Mouse (Mus musculus): ENCODE data around the gene Hist1h2an. TPM values are rescaled to one million over a fixed set of nuclear protein-coding genes. Genes with fewer than 3 reads are reported as not detected.
"Not testable (repeated sequence)": the region's sequence is repeated elsewhere in the genome, so short reads cannot be mapped to it uniquely, and the experiment has no call there.

Gene Hist1h2an
- total and polyA plus RNA-seq, 3 experiments: 8.6 to 1,740 (median 1,204) TPM

- no peaks in the 10 kb centered on the region for H3K27me3 ChIP-seq (ENCODE audit: control insufficient read depth in 1 of 2, insufficient read depth in 2 of 2, low read length in 2 of 2)
- peaks cover 0 to 2% of the 10 kb centered on the region in 2 experiments; a peak in 2 of 4 replicates for H3K36me3 ChIP-seq (ENCODE audit: control insufficient read depth in 1 of 2, insufficient read depth in 2 of 2, low read length in 2 of 2)
- H3K27ac ChIP-seq (ENCODE audit: control insufficient read depth, low read depth, low read length): peak overlapping the region; percentile 45
- DNase-seq (ENCODE audit: low read depth, low spot score): peak; percentile 43
- peak overlapping the region in 1 of 2 experiments; percentile 21; a peak in 2 of 4 replicates for H3K4me3 ChIP-seq (ENCODE audit: control insufficient read depth in 1 of 2, insufficient read depth in 1 of 2, low read depth in 2 of 2, low read length in 2 of 2)
- H3K4me1 ChIP-seq (ENCODE audit: control insufficient read depth in 1 of 2, insufficient read depth in 2 of 2, low read length in 2 of 2): peaks cover 0 to 5% of the 10 kb centered on the region in 2 experiments; a peak in 2 of 4 replicates
- no peaks in the 10 kb centered on the region for H3K79me2 ChIP-seq (ENCODE audit: control insufficient read depth, insufficient read depth, low read length, poor library complexity)
- no peak for TF ChIP-seq MAX (IDR thresholded peaks at IDR 0.05; ENCODE audit: low read length)
- no peak for TF ChIP-seq GATA1 (IDR thresholded peaks at IDR 0.05; ENCODE audit: low read depth, low read length)
- TF ChIP-seq CHD2 (IDR thresholded peaks at IDR 0.05; ENCODE audit: low read length): no peak
- no peak for TF ChIP-seq ETS1 (IDR thresholded peaks at IDR 0.05; ENCODE audit: low read depth, low read length)
- TF ChIP-seq HCFC1 (IDR thresholded peaks at IDR 0.05; ENCODE audit: low read depth, low read length): no peak
- TF ChIP-seq RCOR1 (IDR thresholded peaks at IDR 0.05; ENCODE audit: low read depth, low read length): no peak
- TF ChIP-seq CHD1 (IDR thresholded peaks at IDR 0.05; ENCODE audit: low read depth, low read length): no peak
- TF ChIP-seq GABPA (IDR thresholded peaks at IDR 0.05; ENCODE audit: low read depth, low read length): no peak
- no peak for TF ChIP-seq USF1 (IDR thresholded peaks at IDR 0.05; ENCODE audit: low read depth, low read length)
- TF ChIP-seq MAZ (IDR thresholded peaks at IDR 0.05; ENCODE audit: low read depth, low read length): no peak
- TF ChIP-seq USF2 (IDR thresholded peaks at IDR 0.05; ENCODE audit: borderline replicate concordance in 1 of 2, insufficient read depth in 1 of 2, low read depth in 1 of 2, low read length in 2 of 2): no peak
- no peak for TF ChIP-seq E2F4 (IDR thresholded peaks at IDR 0.05; ENCODE audit: borderline replicate concordance, low read depth, low read length)
- TF ChIP-seq EP300 (IDR thresholded peaks at IDR 0.05; ENCODE audit: low read depth in 1 of 2, low read length in 2 of 2): no peak
- TF ChIP-seq MYB (IDR thresholded peaks at IDR 0.05; ENCODE audit: low read depth, low read length): no peak
- TF ChIP-seq KAT2A (conservative IDR thresholded peaks at IDR 0.05; ENCODE audit: low read depth, low read length): no peak
- no peak for TF ChIP-seq POLR2A (IDR thresholded peaks at IDR 0.05; ENCODE audit: control insufficient read depth in 1 of 2, insufficient read depth in 1 of 2, low read depth in 1 of 2, low read length in 2 of 2, poor library complexity in 1 of 2)
- H3K9ac ChIP-seq (ENCODE audit: control insufficient read depth, low read depth, low read length, poor library complexity, severe bottlenecking): peak overlapping the region; percentile 60
- no peaks in the 10 kb centered on the region for H3K9me3 ChIP-seq (replicated peaks; ENCODE audit: insufficient read depth, low read length)
Observed at GRCm38 (mm10) chr13:21830344-21830743, 43.3 kb upstream of the Hist1h2an start.

GRCm38 (mm10) chr13:21828511-21828910 is 41.5 kb upstream of the Hist1h2an start:
- Histone ChIP-seq H3K9me3 (replicated peaks; ENCODE audit: insufficient read depth, low read length) (no peaks in the 10 kb centered on the region), H3K4me3 (ENCODE audit: control insufficient read depth in 1 of 2, insufficient read depth in 1 of 2, low read depth in 2 of 2, low read length in 2 of 2) (no peak overlapping the region), H3K27me3 (ENCODE audit: control insufficient read depth in 1 of 2, insufficient read depth in 2 of 2, low read length in 2 of 2) (no peaks in the 10 kb centered on the region), H3K27ac (ENCODE audit: control insufficient read depth, low read depth, low read length) (no peak overlapping the region), H3K79me2 (ENCODE audit: control insufficient read depth, insufficient read depth, low read length, poor library complexity) (no peaks in the 10 kb centered on the region), H3K4me1 (ENCODE audit: control insufficient read depth in 1 of 2, insufficient read depth in 2 of 2, low read length in 2 of 2) (peaks cover 0 to 5% of the 10 kb centered on the region in 2 experiments; a peak in 2 of 4 replicates), H3K36me3 (ENCODE audit: control insufficient read depth in 1 of 2, insufficient read depth in 2 of 2, low read length in 2 of 2) (peaks cover 0 to 2% of the 10 kb centered on the region in 2 experiments; a peak in 2 of 4 replicates), H3K9ac (ENCODE audit: control insufficient read depth, low read depth, low read length, poor library complexity, severe bottlenecking) (no peak overlapping the region)
- DNase-seq (ENCODE audit: low read depth, low spot score): peak; percentile 4
- TF ChIP-seq JUND (IDR thresholded peaks at IDR 0.05; ENCODE audit: low read depth, low read length) (no peak), NELFE (IDR thresholded peaks at IDR 0.05; ENCODE audit: low read depth, low read length) (no peak), CHD1 (IDR thresholded peaks at IDR 0.05; ENCODE audit: low read depth, low read length) (no peak), ZMIZ1 (IDR thresholded peaks at IDR 0.05; ENCODE audit: low read depth, low read length) (no peak), USF2 (IDR thresholded peaks at IDR 0.05; ENCODE audit: borderline replicate concordance in 1 of 2, insufficient read depth in 1 of 2, low read depth in 1 of 2, low read length in 2 of 2) (no peak), CHD2 (IDR thresholded peaks at IDR 0.05; ENCODE audit: low read length) (no peak), HCFC1 (IDR thresholded peaks at IDR 0.05; ENCODE audit: low read depth, low read length) (no peak), MAFK (IDR thresholded peaks at IDR 0.05; ENCODE audit: borderline replicate concordance, low read depth, low read length) (no peak), MAX (IDR thresholded peaks at IDR 0.05; ENCODE audit: low read length) (no peak), E2F4 (IDR thresholded peaks at IDR 0.05; ENCODE audit: borderline replicate concordance, low read depth, low read length) (no peak), TCF12 (IDR thresholded peaks at IDR 0.05; ENCODE audit: low read depth, low read length) (no peak)

- not testable (repeated sequence) for H3K27me3 ChIP-seq (ENCODE audit: control insufficient read depth in 1 of 2, insufficient read depth in 2 of 2, low read length in 2 of 2); H3K27ac ChIP-seq (ENCODE audit: control insufficient read depth, low read depth, low read length); H3K4me3 ChIP-seq (ENCODE audit: control insufficient read depth in 1 of 2, insufficient read depth in 1 of 2, low read depth in 2 of 2, low read length in 2 of 2); DNase-seq (ENCODE audit: low read depth, low spot score); H3K4me1 ChIP-seq (ENCODE audit: control insufficient read depth in 1 of 2, insufficient read depth in 2 of 2, low read length in 2 of 2); H3K9me3 ChIP-seq (replicated peaks; ENCODE audit: insufficient read depth, low read length); H3K9ac ChIP-seq (ENCODE audit: control insufficient read depth, low read depth, low read length, poor library complexity, severe bottlenecking); H3K79me2 ChIP-seq (ENCODE audit: control insufficient read depth, insufficient read depth, low read length, poor library complexity); H3K36me3 ChIP-seq (ENCODE audit: control insufficient read depth in 1 of 2, insufficient read depth in 2 of 2, low read length in 2 of 2)
Observed at GRCm38 (mm10) chr13:21820082-21820890, 33.3 kb upstream of the Hist1h2an start.
